Mouse (Mus musculus) kidney, adult 11 months (tissue): ENCODE measurements at regions not wholly inside any gene's neighbourhood (a gene's known extent, or its start where the extent isn't known, plus 50 kb on each side); places are given as distances from the start of the nearest gene placed in this dataset.
"Not testable (repeated sequence)": the region's sequence is repeated elsewhere in the genome, so short reads cannot be mapped to it uniquely, and the experiment has no call there.

ENCODE experiments used
- DNase-seq: peaks from one replicate; pipeline ENCODE4 v3.0.0; 2022

GRCm38 (mm10) chr16:49430296-49430695 is 268.7 kb upstream of the Ift57 start:
- no peak for DNase-seq

GRCm38 (mm10) chr16:49431902-49432301 is 267.1 kb upstream of the Ift57 start:
- no peak for DNase-seq

- DNase-seq: no peak
These were observed 257.8 kb upstream of the Ift57 start for GRCm38 (mm10) chr16:49441225-49441624.

GRCm38 (mm10) chr16:49447356-49447755 is 251.7 kb upstream of the Ift57 start:
- not testable (repeated sequence) for DNase-seq

GRCm38 (mm10) chr16:49493881-49494280 is 205.2 kb upstream of the Ift57 start:
- no peak for DNase-seq

GRCm38 (mm10) chr16:49497521-49498010 is 201.5 kb upstream of the Ift57 start:
- DNase-seq: no peak

- peak; percentile 21 for DNase-seq
These were observed 198.2 kb upstream of the Ift57 start for GRCm38 (mm10) chr16:49500818-49501217.

- DNase-seq: peak; percentile 13
These were observed 195.1 kb upstream of the Ift57 start for GRCm38 (mm10) chr16:49503897-49504413.

GRCm38 (mm10) chr16:49504669-49505068 is 194.4 kb upstream of the Ift57 start:
- DNase-seq: no peak

- DNase-seq: peak; percentile 16
These were observed 193.8 kb upstream of the Ift57 start for GRCm38 (mm10) chr16:49505271-49505670.

- DNase-seq: no peak
These were observed 180.2 kb upstream of the Ift57 start for GRCm38 (mm10) chr16:49518844-49519243.

GRCm38 (mm10) chr16:49520411-49520810 is 178.6 kb upstream of the Ift57 start:
- DNase-seq: no peak

- no peak for DNase-seq
These were observed 177.3 kb upstream of the Ift57 start for GRCm38 (mm10) chr16:49521685-49522084.

GRCm38 (mm10) chr16:49522576-49522975 is 176.5 kb upstream of the Ift57 start:
- no peak for DNase-seq

- not testable (repeated sequence) for DNase-seq
These were observed 170.4 kb upstream of the Ift57 start for GRCm38 (mm10) chr16:49528618-49529017.

- DNase-seq: no peak
These were observed 170.0 kb upstream of the Ift57 start for GRCm38 (mm10) chr16:49529060-49529459.

GRCm38 (mm10) chr16:49530051-49530450 is 169.0 kb upstream of the Ift57 start:
- DNase-seq: no peak

- DNase-seq: no peak
These were observed 166.9 kb upstream of the Ift57 start for GRCm38 (mm10) chr16:49532071-49532686.

- DNase-seq: peak; percentile 41
These were observed 165.5 kb upstream of the Ift57 start for GRCm38 (mm10) chr16:49533498-49533998.

GRCm38 (mm10) chr16:49550231-49550630 is 148.8 kb upstream of the Ift57 start:
- DNase-seq: no peak

GRCm38 (mm10) chr16:49570031-49570430 is 129.0 kb upstream of the Ift57 start:
- DNase-seq: no peak

- DNase-seq: no peak
These were observed 126.4 kb upstream of the Ift57 start for GRCm38 (mm10) chr16:49572485-49573170.

- DNase-seq: no peak
These were observed 125.9 kb upstream of the Ift57 start for GRCm38 (mm10) chr16:49573171-49573517.

- no peak for DNase-seq
These were observed 120.1 kb upstream of the Ift57 start for GRCm38 (mm10) chr16:49578976-49579375.
